Mouse (Mus musculus): ENCODE measurements around the gene Sycp2l. TPM values are rescaled to one million over a fixed set of nuclear protein-coding genes. Genes with fewer than 3 reads are reported as not detected.
"Not testable (repeated sequence)": the region's sequence is repeated elsewhere in the genome, so short reads cannot be mapped to it uniquely, and the experiment has no call there.

Sycp2l gene
- total and polyA plus RNA-seq, 2 experiments from 2014 or later, result 0.23 TPM; not detected in 1

DNA sequence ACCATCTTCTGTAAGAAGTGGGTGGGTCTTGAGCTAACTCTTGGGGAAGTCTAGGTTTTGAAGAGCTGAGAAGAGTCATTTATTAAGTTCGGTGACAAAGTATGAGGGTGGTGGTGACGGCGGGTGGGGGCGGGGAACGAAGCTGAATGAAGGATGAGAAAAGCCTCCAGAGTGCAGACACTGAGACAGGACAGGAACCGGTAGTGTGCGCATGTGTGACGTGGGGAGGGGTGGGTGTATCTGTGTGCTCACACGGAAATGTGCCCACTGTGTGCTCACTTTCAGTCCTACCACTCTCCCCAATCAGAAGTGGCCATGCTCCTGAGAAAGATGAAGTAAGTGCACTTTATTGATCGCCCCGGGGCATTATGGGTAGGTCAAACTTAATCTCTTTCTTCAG is 39.0 kb downstream of the Sycp2l start:
- no peak for ATAC-seq
- no peak overlapping the region for H3K9ac ChIP-seq (replicated peaks; ENCODE audit: low read length)
- H3K4me1 ChIP-seq (ENCODE audit: insufficient read depth, low read length), result no peaks in the 10 kb centered on the region
- no peak for TF ChIP-seq CTCF (IDR thresholded peaks at IDR 0.05; ENCODE audit: low read depth)
- no peak overlapping the region for H3K27ac ChIP-seq
- no peak overlapping the region for H3K4me3 ChIP-seq (ENCODE audit: low read length)
- H3K27me3 ChIP-seq (ENCODE audit: insufficient read depth, low read length), result no peaks in the 10 kb centered on the region
- 90% methylated on average over 11 of the region's 11 CpGs for WGBS
- DNase-seq (ENCODE audit: low spot score), result no peak
- no peak overlapping the region for H3K4me2 ChIP-seq (ENCODE audit: low read depth, low read length)
- no peaks in the 10 kb centered on the region for H3K36me3 ChIP-seq (ENCODE audit: insufficient read depth, low read length)
- H3K9me3 ChIP-seq (ENCODE audit: low read length), result no peaks in the 10 kb centered on the region

GRCm38 (mm10) chr13:41158426-41158825 is 44.3 kb downstream of the Sycp2l start:
- Histone ChIP-seq H3K4me2 (ENCODE audit: low read depth, low read length) (no peak overlapping the region), H3K4me1 (ENCODE audit: insufficient read depth, low read length) (no peaks in the 10 kb centered on the region), H3K36me3 (ENCODE audit: insufficient read depth, low read length) (no peaks in the 10 kb centered on the region), H3K9ac (replicated peaks; ENCODE audit: low read length) (no peak overlapping the region), H3K4me3 (ENCODE audit: low read length) (no peak overlapping the region), H3K27me3 (ENCODE audit: insufficient read depth, low read length) (no peaks in the 10 kb centered on the region), H3K27ac (no peak overlapping the region), H3K9me3 (ENCODE audit: low read length) (no peaks in the 10 kb centered on the region)
- TF ChIP-seq CTCF (IDR thresholded peaks at IDR 0.05; ENCODE audit: low read depth), result peak; percentile 39
- 66% methylated on average over 5 of the region's 5 CpGs for WGBS
- ATAC-seq (no peak), DNase-seq (ENCODE audit: low spot score) (peak; percentile 19)

DNA sequence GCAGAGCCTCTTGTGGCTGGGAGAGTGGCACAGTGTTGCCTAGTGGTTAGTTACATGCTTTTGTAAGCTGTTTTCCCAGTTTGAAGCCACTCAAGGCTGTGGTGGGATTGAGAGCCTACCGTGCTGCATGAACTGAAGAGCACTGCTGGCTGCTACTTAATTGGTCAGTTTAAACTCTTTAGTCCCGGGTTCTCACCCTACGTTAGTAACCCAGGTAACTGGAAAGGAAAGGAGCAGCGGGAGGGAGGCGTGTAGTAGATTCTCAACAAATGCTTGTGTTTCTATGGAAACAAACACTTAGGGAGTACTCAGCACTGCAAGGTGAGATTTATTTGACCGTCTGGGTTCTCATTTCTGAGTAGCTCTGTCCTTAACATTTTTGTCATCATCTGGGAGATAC is 73.8 kb downstream of the Sycp2l start:
- peaks cover 7% of the 10 kb centered on the region for H3K36me3 ChIP-seq (ENCODE audit: insufficient read depth, low read length)
- no peak overlapping the region for H3K4me3 ChIP-seq (ENCODE audit: low read length)
- H3K4me1 ChIP-seq (ENCODE audit: insufficient read depth, low read length), result no peaks in the 10 kb centered on the region
- no peak for TF ChIP-seq CTCF (IDR thresholded peaks at IDR 0.05; ENCODE audit: low read depth)
- H3K27me3 ChIP-seq (ENCODE audit: insufficient read depth, low read length), result no peaks in the 10 kb centered on the region
- DNase-seq (ENCODE audit: low spot score), result no peak
- H3K9ac ChIP-seq (replicated peaks; ENCODE audit: low read length), result no peak overlapping the region
- H3K27ac ChIP-seq, result no peak overlapping the region
- ATAC-seq, result no peak
- 66% methylated on average over 6 of the region's 6 CpGs for WGBS
- H3K4me2 ChIP-seq (ENCODE audit: low read depth, low read length), result no peak overlapping the region
- no peaks in the 10 kb centered on the region for H3K9me3 ChIP-seq (ENCODE audit: low read length)

DNA sequence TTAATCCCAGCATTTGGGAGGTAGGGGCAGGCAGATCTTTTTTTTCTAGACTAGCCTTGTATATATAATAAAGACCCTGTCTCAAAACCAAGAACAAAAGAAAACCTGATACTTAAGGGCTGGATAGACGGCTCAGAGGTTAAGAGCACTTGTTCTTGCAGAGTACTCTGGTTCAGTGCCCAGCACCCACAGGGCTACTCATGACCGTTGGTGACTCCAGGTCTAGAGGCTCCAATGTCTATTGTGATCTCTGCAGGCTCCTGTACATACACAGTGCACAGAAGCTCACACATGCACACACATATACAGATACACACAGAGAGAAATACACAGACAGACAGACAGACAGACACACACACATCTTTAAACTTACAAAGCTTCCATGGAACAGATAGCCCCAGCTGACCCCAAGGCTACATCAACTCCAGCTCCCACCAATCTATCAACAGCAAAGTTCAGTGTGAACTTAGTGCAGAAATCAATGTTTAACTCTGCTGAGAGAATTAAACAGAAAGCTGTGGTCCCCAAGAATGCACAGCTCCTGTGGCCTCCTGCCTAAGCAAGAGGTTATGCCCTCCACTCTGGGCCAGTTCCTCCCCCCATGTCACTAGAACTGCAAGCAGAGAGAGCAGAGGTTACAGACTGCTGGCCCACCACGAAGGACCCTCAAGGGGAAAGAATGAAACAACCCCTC is 81.7 kb downstream of the Sycp2l start:
- WGBS, result 60% methylated on average over 3 of the region's 3 CpGs
- Histone ChIP-seq H3K4me2 (ENCODE audit: low read depth, low read length) (no peak overlapping the region), H3K9ac (replicated peaks; ENCODE audit: low read length) (no peak overlapping the region), H3K36me3 (ENCODE audit: insufficient read depth, low read length) (peaks cover 6% of the 10 kb centered on the region; the same call in 1 of the 2 replicates), H3K4me3 (ENCODE audit: low read length) (no peak overlapping the region), H3K27me3 (ENCODE audit: insufficient read depth, low read length) (no peaks in the 10 kb centered on the region), H3K4me1 (ENCODE audit: insufficient read depth, low read length) (no peaks in the 10 kb centered on the region), H3K27ac (no peak overlapping the region), H3K9me3 (ENCODE audit: low read length) (no peaks in the 10 kb centered on the region)
- no peak for TF ChIP-seq CTCF (IDR thresholded peaks at IDR 0.05; ENCODE audit: low read depth)
- ATAC-seq (no peak), DNase-seq (ENCODE audit: low spot score) (no peak)

DNA sequence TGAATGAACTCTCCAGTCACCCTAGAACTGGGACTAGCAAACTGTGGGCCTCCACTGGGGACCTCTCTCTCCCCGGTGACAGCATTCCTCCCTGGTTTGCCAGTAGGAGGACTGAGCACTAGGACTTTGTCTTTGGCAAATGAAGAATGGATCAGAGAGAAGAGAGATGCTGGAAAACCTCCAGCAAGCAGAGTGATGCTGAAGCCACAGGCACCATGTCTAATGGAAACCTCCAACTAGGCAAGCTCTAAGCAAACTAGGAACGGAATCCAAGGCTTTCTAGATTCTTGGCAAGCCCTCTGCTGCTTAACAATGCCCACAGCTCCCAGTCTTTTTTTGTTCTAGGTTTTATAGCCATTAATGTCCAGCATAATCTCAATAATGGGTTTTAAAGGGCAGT is 86.8 kb downstream of the Sycp2l start:
- no peaks in the 10 kb centered on the region for H3K36me3 ChIP-seq (ENCODE audit: insufficient read depth, low read length)
- WGBS, result 49% methylated on average over 2 of the region's 2 CpGs
- TF ChIP-seq CTCF (IDR thresholded peaks at IDR 0.05; ENCODE audit: low read depth), result no peak
- H3K27ac ChIP-seq, result no peak overlapping the region
- DNase-seq (ENCODE audit: low spot score) (peak; percentile 38), ATAC-seq (peak; percentile 27; the same call in 1 of the 2 replicates)
- H3K4me3 ChIP-seq (ENCODE audit: low read length), result no peak overlapping the region
- no peaks in the 10 kb centered on the region for H3K4me1 ChIP-seq (ENCODE audit: insufficient read depth, low read length)
- no peaks in the 10 kb centered on the region for H3K9me3 ChIP-seq (ENCODE audit: low read length)
- H3K4me2 ChIP-seq (ENCODE audit: low read depth, low read length), result no peak overlapping the region
- H3K9ac ChIP-seq (replicated peaks; ENCODE audit: low read length), result no peak overlapping the region
- no peaks in the 10 kb centered on the region for H3K27me3 ChIP-seq (ENCODE audit: insufficient read depth, low read length)

- Histone ChIP-seq H3K36me3 (ENCODE audit: insufficient read depth, low read length) (no peaks in the 10 kb centered on the region), H3K9ac (replicated peaks; ENCODE audit: low read length) (no peak overlapping the region), H3K4me2 (ENCODE audit: low read depth, low read length) (no peak overlapping the region), H3K27ac (no peak overlapping the region), H3K9me3 (ENCODE audit: low read length) (no peaks in the 10 kb centered on the region), H3K4me3 (ENCODE audit: low read length) (no peak overlapping the region), H3K27me3 (ENCODE audit: insufficient read depth, low read length) (no peaks in the 10 kb centered on the region), H3K4me1 (ENCODE audit: insufficient read depth, low read length) (no peaks in the 10 kb centered on the region)
- DNase-seq (ENCODE audit: low spot score) (peak; percentile 52), ATAC-seq (peak; percentile 72; the same call in 1 of the 2 replicates)
- WGBS, result 36% methylated on average over 7 of the region's 7 CpGs
- no peak for TF ChIP-seq CTCF (IDR thresholded peaks at IDR 0.05; ENCODE audit: low read depth)
Measured at GRCm38 (mm10) chr13:41203289-41203688, 89.2 kb downstream of the Sycp2l start.

DNA sequence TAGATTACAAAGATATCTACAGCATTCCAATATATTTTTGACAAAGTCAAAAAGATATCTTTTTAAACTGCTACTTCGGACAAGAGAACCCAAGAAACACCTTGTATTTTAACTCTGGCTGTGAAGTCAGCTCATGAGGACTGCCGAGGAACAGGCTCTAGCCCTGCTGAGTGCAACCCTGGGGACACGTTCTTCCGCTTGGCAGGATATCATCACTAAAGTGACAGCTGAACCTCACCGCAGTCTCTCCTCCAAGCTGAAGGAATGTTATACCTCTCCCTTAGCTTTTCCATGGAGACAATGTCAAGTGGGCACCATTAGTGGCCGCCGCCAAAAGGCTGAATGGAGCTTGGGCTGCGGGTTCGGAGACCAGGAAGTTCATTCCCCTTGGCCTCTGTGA is 89.6 kb downstream of the Sycp2l start:
- no peaks in the 10 kb centered on the region for H3K4me1 ChIP-seq (ENCODE audit: insufficient read depth, low read length)
- H3K9me3 ChIP-seq (ENCODE audit: low read length), result no peaks in the 10 kb centered on the region
- no peak overlapping the region for H3K4me2 ChIP-seq (ENCODE audit: low read depth, low read length)
- no peak overlapping the region for H3K9ac ChIP-seq (replicated peaks; ENCODE audit: low read length)
- H3K27ac ChIP-seq, result no peak overlapping the region
- no peak overlapping the region for H3K4me3 ChIP-seq (ENCODE audit: low read length)
- no peak for TF ChIP-seq CTCF (IDR thresholded peaks at IDR 0.05; ENCODE audit: low read depth)
- no peaks in the 10 kb centered on the region for H3K27me3 ChIP-seq (ENCODE audit: insufficient read depth, low read length)
- DNase-seq (ENCODE audit: low spot score) (no peak), ATAC-seq (no peak)
- H3K36me3 ChIP-seq (ENCODE audit: insufficient read depth, low read length), result no peaks in the 10 kb centered on the region
- 45% methylated on average over 9 of the region's 9 CpGs for WGBS

DNA sequence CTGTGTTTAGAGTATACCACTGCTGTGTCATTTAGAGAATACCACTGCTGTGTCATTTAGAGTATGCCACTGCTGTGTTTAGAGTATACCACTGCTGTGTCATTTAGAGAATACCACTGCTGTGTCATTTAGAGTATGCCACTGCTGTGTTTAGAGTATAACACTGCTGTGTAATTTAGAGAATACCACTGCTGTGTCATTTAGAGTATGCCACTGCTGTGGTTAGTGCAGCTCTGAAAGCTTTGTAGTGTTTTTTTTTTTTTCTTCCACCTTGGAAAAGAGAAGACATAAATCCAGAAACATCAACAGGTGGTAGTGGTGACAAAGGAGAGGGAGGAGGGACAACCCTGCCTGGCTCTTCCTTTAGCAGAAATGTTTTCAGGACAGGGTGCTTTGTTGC is 91.5 kb downstream of the Sycp2l start:
- not testable (repeated sequence) for DNase-seq (ENCODE audit: low spot score); H3K4me3 ChIP-seq (ENCODE audit: low read length); H3K4me2 ChIP-seq (ENCODE audit: low read depth, low read length); H3K9me3 ChIP-seq (ENCODE audit: low read length); H3K9ac ChIP-seq (replicated peaks; ENCODE audit: low read length); H3K4me1 ChIP-seq (ENCODE audit: insufficient read depth, low read length); H3K27me3 ChIP-seq (ENCODE audit: insufficient read depth, low read length); ATAC-seq; H3K27ac ChIP-seq; H3K36me3 ChIP-seq (ENCODE audit: insufficient read depth, low read length)
